Mouse (Mus musculus): ENCODE measurements around the gene Kif3c. TPM values are rescaled to one million over a fixed set of nuclear protein-coding genes. Genes with fewer than 3 reads are reported as not detected.

Gene Kif3c
- 0.89 and 0.98 TPM in 2 replicates for polyA plus RNA-seq (2012; rRNA removed; ENCODE audit: low replicate concordance)

GRCm38 (mm10) chr12:3364508-3365448 is at the start of gene Kif3c:
Gene Kif3c (plus strand): TSS chr12:3365132.

GRCm38 (mm10) chr12:3426530-3427034 is 61.6 kb downstream of the Kif3c start, which contains the start of gene Asxl2:
Gene Asxl2 (plus strand): TSS chr12:3426857.

Other genes with a start within 250 kb of the Kif3c start
- 14.9 and 23.0 TPM in 2 replicates for gene Rab10, start 55.2 kb upstream of the Kif3c start, polyA plus RNA-seq (2012; rRNA removed; ENCODE audit: low replicate concordance)
- 2.0 and 3.2 TPM in 2 replicates for gene Asxl2, start 61.7 kb downstream of the Kif3c start, polyA plus RNA-seq (2012; rRNA removed; ENCODE audit: low replicate concordance)
- gene Dtnb, start 207.2 kb downstream of the Kif3c start, polyA plus RNA-seq (2012; rRNA removed; ENCODE audit: low replicate concordance), result 11.1 and 11.8 TPM in 2 replicates